Mouse (Mus musculus): ENCODE results near the gene Il2ra. TPM values are rescaled to one million over a fixed set of nuclear protein-coding genes. Genes with fewer than 3 reads are reported as not detected.

Il2ra gene
- polyA plus RNA-seq (2015; fragmentation: Nextera tagmentation; extraction: Ambion mirVana), result 0.06 and 0.23 TPM in 2 replicates

DNA sequence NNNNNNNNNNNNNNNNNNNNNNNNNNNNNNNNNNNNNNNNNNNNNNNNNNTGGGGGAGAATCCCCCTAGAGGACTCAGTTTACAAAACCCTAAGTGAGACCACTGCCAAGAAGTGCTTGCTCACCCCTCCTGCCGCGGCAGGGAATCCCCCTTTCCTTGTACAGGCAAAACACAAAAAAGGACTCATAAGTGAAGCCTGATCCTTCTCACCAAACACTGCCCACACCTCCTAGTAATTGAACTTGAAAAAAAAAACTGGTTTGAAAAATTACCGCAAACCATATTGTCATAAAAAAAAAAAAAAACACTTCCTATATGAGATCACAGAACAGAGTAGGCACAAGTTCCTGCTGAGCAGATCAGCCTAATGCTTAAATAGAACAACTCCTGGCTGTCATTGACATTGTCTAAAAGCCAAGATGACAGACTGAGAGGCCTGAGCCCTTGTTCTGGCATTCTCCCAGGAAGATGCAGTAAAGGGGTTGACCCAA is at the start of gene Il2ra:
Il2ra (plus strand) TSS at position 357 of the 491 bp plus-strand sequence.
- Histone ChIP-seq H3K4me3 (ENCODE audit: low read depth, low read length) (no peak within 1 kb of the TSS), H3K4me1 (ENCODE audit: insufficient read depth) (no peaks in the 10 kb centered on the region), H3K27ac (ENCODE audit: low read depth) (no peak within 1 kb of the TSS), H3K9me3 (ENCODE audit: low read length) (no peaks in the 10 kb centered on the region), H3K4me2 (ENCODE audit: low read depth, low read length) (no peak within 1 kb of the TSS), H3K36me3 (replicated peaks; ENCODE audit: insufficient read depth, low read length) (no peaks in the 10 kb centered on the region), H3K27me3 (ENCODE audit: insufficient read depth, low read length) (no peaks in the 10 kb centered on the region), H3K9ac (replicated peaks) (no peak within 1 kb of the TSS)
- ATAC-seq (no peak), DNase-seq (no peak)
- WGBS (ENCODE audit: insufficient replicate concordance), result 74% methylated on average over 3 of the region's 3 CpGs
- TF ChIP-seq EP300 (IDR thresholded peaks at IDR 0.05; ENCODE audit: low read depth), result no peak
- TF ChIP-seq CTCF (IDR thresholded peaks at IDR 0.05; ENCODE audit: low read depth), result no peak

DNA sequence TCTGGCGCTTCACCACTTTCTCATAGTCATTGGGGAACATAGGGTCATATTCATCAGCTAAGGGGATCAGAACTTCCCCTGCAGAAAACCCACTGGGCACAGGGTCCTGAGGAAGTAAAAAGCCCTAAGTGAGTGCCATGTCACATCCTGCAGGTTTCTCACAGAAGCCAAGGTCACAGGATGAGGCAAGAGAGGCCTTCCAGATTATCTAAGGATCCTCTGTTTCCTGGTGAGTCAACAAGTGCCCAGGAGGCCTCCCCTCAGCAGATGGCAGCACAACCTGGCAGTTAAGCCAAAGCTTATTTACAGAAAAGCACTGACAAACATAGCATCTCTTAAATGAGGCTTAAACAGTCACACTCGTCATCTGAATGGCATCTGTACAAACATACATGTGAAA is 45.9 kb upstream of the Il2ra start:
- TF ChIP-seq EP300 (IDR thresholded peaks at IDR 0.05; ENCODE audit: low read depth) (0 out of 2 replicates have a peak, but pooled peaks have one; percentile 16), CTCF (IDR thresholded peaks at IDR 0.05; ENCODE audit: low read depth) (no peak; the same call in 1 of the 2 replicates)
- Histone ChIP-seq H3K4me1 (ENCODE audit: insufficient read depth) (peaks cover 4% of the 10 kb centered on the region; the same call in 1 of the 2 replicates), H3K9ac (replicated peaks) (no peak overlapping the region), H3K27me3 (ENCODE audit: insufficient read depth, low read length) (no peaks in the 10 kb centered on the region), H3K27ac (ENCODE audit: low read depth) (no peak overlapping the region), H3K4me3 (ENCODE audit: low read depth, low read length) (no peak overlapping the region), H3K9me3 (ENCODE audit: low read length) (no peaks in the 10 kb centered on the region), H3K36me3 (replicated peaks; ENCODE audit: insufficient read depth, low read length) (peaks cover 65% of the 10 kb centered on the region), H3K4me2 (ENCODE audit: low read depth, low read length) (no peak overlapping the region)
- DNase-seq (peak; percentile 18), ATAC-seq (peak; percentile 62)
- WGBS (ENCODE audit: insufficient replicate concordance), result 60% methylated on average over 2 of the region's 2 CpGs

DNA sequence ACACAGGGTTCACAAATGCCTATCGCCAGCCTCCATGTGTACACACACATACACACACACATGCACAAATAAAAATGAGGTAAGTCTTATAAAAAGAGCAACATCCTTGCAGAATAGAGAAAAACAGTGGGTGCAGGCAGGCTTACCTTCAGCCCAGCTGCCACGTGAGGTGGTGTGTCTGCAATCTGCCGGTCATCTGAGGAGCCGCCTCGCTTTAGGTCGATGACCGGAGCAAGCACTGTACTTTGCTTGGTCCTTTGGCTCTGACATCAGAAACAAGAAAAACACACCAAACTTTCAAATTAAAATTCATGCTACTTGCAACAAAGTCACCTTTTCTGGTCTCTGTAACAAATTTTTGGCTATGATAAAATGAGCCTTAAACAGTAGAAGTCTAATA is 44.7 kb upstream of the Il2ra start:
- peak; percentile 49 for ATAC-seq
- TF ChIP-seq EP300 (IDR thresholded peaks at IDR 0.05; ENCODE audit: low read depth), result no peak
- TF ChIP-seq CTCF (IDR thresholded peaks at IDR 0.05; ENCODE audit: low read depth), result no peak
- peaks cover 6% of the 10 kb centered on the region; the same call in 1 of the 2 replicates for H3K4me1 ChIP-seq (ENCODE audit: insufficient read depth)
- no peaks in the 10 kb centered on the region for H3K9me3 ChIP-seq (ENCODE audit: low read length)
- no peak overlapping the region for H3K4me3 ChIP-seq (ENCODE audit: low read depth, low read length)
- no peak overlapping the region for H3K9ac ChIP-seq (replicated peaks)
- DNase-seq, result no peak
- H3K36me3 ChIP-seq (replicated peaks; ENCODE audit: insufficient read depth, low read length), result peaks cover 53% of the 10 kb centered on the region
- H3K27me3 ChIP-seq (ENCODE audit: insufficient read depth, low read length), result no peaks in the 10 kb centered on the region
- WGBS (ENCODE audit: insufficient replicate concordance), result 93% methylated on average over 7 of the region's 7 CpGs
- no peak overlapping the region for H3K27ac ChIP-seq (ENCODE audit: low read depth)
- no peak overlapping the region for H3K4me2 ChIP-seq (ENCODE audit: low read depth, low read length)

DNA sequence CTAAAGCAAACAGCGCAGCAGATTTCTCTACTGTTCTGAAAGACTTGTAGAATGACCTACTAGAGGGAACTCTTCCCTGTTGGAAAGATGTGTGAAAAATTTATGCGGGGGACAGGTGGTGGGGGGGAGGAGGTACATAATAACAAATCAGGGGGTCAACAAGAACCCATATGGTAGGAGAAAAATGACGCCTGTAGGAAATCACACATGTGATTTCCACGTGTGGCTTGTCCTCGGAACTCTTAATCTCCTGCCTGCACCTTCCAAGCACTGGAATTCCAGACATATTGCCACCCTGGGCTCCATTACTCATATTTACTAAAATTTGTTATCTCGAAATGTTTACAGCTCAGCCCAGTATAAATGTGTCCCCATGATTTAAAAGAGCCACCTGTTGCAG is 40.8 kb upstream of the Il2ra start:
- Histone ChIP-seq H3K4me3 (ENCODE audit: low read depth, low read length) (peak overlapping the region; percentile 98), H3K9ac (replicated peaks) (peak overlapping the region; percentile 99), H3K4me1 (ENCODE audit: insufficient read depth) (peaks cover 6% of the 10 kb centered on the region; the same call in 1 of the 2 replicates)

DNA sequence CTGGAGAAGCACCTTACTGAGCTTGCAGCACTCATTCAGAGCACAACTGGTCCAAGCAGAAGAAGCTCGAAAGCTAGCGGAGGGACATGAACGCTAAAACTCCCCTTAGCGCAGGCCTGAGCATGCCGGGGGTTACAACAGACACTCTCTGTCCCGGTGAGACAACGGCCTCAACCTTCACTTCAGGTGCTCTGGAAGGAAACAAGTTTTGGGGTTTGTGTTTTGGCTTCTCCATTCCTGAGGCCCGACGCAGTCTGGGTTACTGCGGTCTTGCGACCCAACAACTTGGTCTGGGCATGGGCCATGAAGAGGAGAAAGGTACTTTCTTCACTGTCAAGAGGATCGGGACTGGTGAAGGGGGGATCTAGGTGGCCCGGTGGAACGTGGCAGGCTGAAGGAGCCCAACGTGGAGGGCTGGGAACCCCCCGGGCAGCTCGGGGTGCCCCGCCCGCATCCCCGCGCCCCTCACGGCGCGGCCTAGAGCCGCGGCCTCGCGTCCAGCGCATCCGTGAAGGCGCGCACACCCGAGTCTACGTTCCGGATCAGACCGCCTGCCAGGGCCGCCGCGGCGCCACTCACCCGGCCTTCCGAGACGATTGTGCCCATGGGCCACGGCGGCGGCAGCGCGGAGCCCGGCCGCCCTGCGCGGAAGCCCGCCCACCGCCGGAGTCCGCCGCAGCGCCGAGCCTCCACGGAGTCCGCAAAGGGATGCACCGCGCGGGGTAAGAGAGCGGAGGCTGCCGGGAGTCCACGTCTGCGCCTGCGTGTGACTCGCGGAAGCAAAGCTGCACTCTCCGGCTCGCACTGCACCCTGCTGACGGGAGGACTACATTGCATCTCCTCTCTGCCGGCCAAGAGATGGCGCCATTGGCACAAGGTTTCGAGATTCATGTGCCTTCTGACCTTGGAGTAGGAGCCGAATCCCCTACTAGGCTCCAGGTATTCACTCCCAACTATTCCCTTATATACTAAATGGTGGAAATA is 39.8 kb upstream of the Il2ra start:
- peaks cover 24% of the 10 kb centered on the region for H3K36me3 ChIP-seq (replicated peaks; ENCODE audit: insufficient read depth, low read length)
- peak; percentile 96 for DNase-seq
- 3% methylated on average over 65 of the region's 78 CpGs for WGBS (ENCODE audit: insufficient replicate concordance)

More for the DNA sequence above, 40.8 kb upstream of the Il2ra start:
- Histone ChIP-seq H3K36me3 (replicated peaks; ENCODE audit: insufficient read depth, low read length) (peaks cover 34% of the 10 kb centered on the region), H3K27ac (ENCODE audit: low read depth) (no peak overlapping the region), H3K27me3 (ENCODE audit: insufficient read depth, low read length) (no peaks in the 10 kb centered on the region), H3K9me3 (ENCODE audit: low read length) (no peaks in the 10 kb centered on the region), H3K4me2 (ENCODE audit: low read depth, low read length) (peak overlapping the region; percentile 84)
- TF ChIP-seq CTCF (IDR thresholded peaks at IDR 0.05; ENCODE audit: low read depth) (no peak), EP300 (IDR thresholded peaks at IDR 0.05; ENCODE audit: low read depth) (no peak)
- 79% methylated on average over 6 of the region's 6 CpGs for WGBS (ENCODE audit: insufficient replicate concordance)
- ATAC-seq, result no peak
- no peak for DNase-seq

DNA sequence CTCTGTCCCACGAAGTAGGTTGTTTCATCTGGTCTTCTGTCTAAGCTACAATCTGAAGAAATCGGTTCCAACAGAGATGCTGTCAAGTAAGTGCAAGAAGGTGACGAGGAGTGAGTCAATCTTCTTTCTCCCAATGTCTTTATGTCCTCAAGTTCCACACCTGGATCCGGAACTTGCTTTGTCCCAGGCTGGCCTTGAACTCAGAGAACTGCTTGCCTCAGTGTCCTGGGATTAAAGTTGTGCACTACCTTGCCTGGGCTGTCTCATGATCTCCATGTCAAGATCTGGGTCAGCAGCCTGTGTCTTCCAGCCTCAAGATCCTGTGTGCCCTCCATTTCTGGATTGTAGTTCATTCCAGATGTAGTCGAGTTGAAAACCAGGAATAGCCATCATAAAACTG is 38.6 kb upstream of the Il2ra start, which contains the start of gene Rbm17:
Rbm17 (minus strand) TSS at position 101 of the 400 bp plus-strand sequence.
- Histone ChIP-seq H3K4me1 (ENCODE audit: insufficient read depth) (peaks cover 6% of the 10 kb centered on the region; the same call in 1 of the 2 replicates), H3K9ac (replicated peaks) (peak within 1 kb of the TSS; percentile 99), H3K27ac (ENCODE audit: low read depth) (peak within 1 kb of the TSS; percentile 82), H3K27me3 (ENCODE audit: insufficient read depth, low read length) (no peaks in the 10 kb centered on the region), H3K36me3 (replicated peaks; ENCODE audit: insufficient read depth, low read length) (peaks cover 14% of the 10 kb centered on the region), H3K4me2 (ENCODE audit: low read depth, low read length) (peak within 1 kb of the TSS; percentile 84), H3K9me3 (ENCODE audit: low read length) (no peaks in the 10 kb centered on the region), H3K4me3 (ENCODE audit: low read depth, low read length) (peak within 1 kb of the TSS; percentile 98)
- TF ChIP-seq CTCF (IDR thresholded peaks at IDR 0.05; ENCODE audit: low read depth) (no peak), EP300 (IDR thresholded peaks at IDR 0.05; ENCODE audit: low read depth) (no peak)
- WGBS (ENCODE audit: insufficient replicate concordance), result 78% methylated on average over 5 of the region's 5 CpGs
- no peak for DNase-seq
- ATAC-seq, result no peak

More for the DNA sequence above, 39.8 kb upstream of the Il2ra start:
- TF ChIP-seq EP300 (IDR thresholded peaks at IDR 0.05; ENCODE audit: low read depth) (no peak), CTCF (IDR thresholded peaks at IDR 0.05; ENCODE audit: low read depth) (peak; percentile 100)
- Histone ChIP-seq H3K9me3 (ENCODE audit: low read length) (no peaks in the 10 kb centered on the region), H3K4me1 (ENCODE audit: insufficient read depth) (peaks cover 6% of the 10 kb centered on the region; the same call in 1 of the 2 replicates), H3K9ac (replicated peaks) (peak overlapping the region; percentile 99), H3K4me3 (ENCODE audit: low read depth, low read length) (peak overlapping the region; percentile 98), H3K27me3 (ENCODE audit: insufficient read depth, low read length) (no peaks in the 10 kb centered on the region), H3K4me2 (ENCODE audit: low read depth, low read length) (peak overlapping the region; percentile 84), H3K27ac (ENCODE audit: low read depth) (peak overlapping the region; percentile 82)
- ATAC-seq, result peak; percentile 99
